Mouse (Mus musculus): ENCODE measurements around the gene 1700020L24Rik.

- TF ChIP-seq CTCF (IDR thresholded peaks at IDR 0.05; ENCODE audit: low read depth, low read length) = no peak
- no peak for TF ChIP-seq EP300 (IDR thresholded peaks at IDR 0.05; ENCODE audit: insufficient read depth, low read depth, low read length)
- TF ChIP-seq POLR2A (IDR thresholded peaks at IDR 0.05; ENCODE audit: insufficient read depth, low read length) = no peak
These were observed 18.1 kb downstream of the 1700020L24Rik start for GRCm38 (mm10) chr11:83455608-83456007.
